Mouse (Mus musculus) spleen, adult 12 weeks (tissue): ENCODE results near the gene Klhl3.

Experiments used
- DNase-seq: peaks from one replicate; pipeline ENCODE4 v3.0.0; 2022; ENCODE audit warnings: low spot score

Gene Klhl3

GRCm38 (mm10) chr13:57960254-57960653, 153.1 kb downstream of the Klhl3 start:
- no peak for DNase-seq

- DNase-seq, result no peak
Measured at GRCm38 (mm10) chr13:57959806-57960205, 153.6 kb downstream of the Klhl3 start.
